Mouse (Mus musculus): ENCODE measurements around the gene Lrp1. TPM values are rescaled to one million over a fixed set of nuclear protein-coding genes. Genes with fewer than 3 reads are reported as not detected.

Gene Lrp1
- total RNA-seq, 4 experiments from 2014 or later: 212 to 271 (median 242) TPM

DNA sequence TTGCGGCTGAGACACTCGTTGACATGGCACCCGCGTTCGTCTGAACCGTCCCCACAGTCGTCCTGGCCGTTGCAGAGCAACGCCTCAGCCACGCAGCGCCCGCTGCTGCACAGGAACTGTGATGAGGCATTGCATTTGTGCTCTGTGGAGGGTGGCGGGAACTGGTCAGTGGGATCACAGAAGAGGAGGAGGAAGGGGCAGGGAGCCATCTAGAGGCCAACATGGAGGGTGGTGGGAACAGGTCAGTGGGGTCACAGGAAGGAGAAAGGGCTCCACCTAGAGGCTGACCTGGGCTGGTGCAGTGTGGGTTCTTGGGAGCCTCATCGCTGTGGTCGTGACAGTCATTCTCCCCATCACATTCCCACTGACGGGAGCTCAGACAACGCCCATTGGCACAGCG, 65.2 kb downstream of the Lrp1 start:
- no peak for DNase-seq

DNA sequence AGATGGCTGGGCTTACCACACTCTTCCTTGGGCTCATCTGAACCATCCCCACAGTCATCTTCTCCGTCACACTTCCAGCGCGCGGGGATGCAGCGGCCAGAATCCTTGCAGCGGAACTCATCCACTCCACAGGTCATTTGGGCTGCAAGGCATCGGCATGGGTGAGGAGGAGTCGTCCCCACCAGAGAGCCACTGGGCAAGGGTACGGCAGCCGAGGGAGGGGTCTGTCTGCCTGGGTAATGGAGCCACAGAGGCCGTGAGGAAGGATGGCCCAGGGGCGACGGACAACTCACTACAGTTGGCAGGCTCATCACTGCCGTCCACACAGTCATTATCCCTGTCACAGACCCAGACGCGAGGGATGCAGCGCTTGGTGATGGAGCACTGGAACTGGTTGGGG, 71.1 kb downstream of the Lrp1 start:
- DNase-seq: no peak

DNA sequence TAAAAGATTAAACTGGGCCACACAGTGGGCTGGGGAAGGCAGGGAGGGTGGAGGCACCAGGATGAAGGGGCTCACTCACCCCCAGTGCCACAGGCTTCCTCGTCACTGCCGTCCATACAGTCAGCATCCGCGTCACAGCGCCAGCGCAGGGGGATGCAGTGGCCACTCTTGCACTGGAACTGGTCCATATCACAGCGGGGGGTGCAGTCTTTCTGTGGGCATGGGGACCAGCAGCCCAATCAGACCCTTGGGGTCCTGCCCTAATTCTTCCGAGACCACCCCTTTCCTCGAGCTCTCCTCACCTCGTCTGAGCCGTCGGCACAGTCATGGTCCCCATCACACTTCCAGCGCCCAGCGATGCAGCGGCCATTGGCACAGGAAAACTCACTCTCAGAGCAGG, 72.7 kb downstream of the Lrp1 start:
- no peak for DNase-seq

DNA sequence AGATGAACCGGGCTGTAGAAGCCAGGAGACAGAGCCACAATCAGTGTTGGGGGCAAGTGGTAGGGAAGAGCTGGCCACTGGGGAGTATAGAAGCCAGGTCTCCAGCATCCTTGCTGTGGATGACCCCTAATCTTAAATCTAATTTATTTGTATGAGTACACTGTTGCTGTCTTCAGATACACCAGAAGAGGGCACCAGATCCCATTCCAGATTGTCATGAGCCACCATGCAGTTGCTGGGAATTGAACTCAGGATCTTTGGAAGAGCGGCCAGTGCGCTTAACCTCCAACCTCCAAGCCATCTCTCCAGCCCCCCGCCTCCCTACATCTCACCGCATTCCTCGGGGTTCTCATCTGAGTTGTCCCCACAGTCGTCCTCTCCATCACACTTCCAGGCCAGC, 74.4 kb downstream of the Lrp1 start:
- no peak for DNase-seq

DNA sequence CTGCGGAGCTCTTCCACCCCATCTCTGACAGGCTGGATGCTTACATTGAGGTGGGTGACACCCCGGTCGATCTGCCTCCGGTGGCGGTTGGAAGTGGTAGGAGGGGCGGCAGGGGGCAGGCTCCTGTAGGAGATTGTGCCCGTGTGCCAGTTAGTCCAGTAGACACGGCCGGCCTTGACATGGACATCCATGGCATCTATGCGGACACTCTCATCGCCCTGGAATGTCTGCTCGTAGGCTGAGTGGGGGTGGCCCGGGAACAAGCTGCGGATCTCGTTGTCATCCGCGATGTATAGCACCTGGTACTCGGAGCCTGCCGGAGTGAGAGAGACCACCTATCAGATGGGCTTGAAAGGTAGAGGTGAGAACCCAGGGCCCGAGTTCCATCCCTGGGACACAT, 76.6 kb downstream of the Lrp1 start:
- no peak for DNase-seq

DNA sequence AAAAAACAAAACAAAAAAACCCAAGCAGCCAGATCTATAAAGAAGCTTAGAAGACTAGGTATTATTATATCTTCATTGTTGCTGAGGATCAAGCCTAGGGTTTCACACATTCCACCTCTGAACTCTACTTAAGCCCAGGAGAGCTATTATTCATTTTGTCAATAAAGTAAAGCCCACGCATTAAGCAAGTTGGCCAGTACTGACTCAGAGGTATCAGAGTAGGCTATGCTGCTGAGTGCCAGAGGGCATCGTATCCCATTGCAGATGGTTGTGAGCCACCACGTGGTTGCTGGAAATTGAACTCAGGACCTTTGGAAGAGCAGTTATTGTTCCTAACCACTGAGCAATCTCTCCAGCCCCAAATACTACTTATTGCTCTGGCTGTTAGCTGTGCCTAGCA, 77.0 kb downstream of the Lrp1 start:
- DNase-seq: no peak

DNA sequence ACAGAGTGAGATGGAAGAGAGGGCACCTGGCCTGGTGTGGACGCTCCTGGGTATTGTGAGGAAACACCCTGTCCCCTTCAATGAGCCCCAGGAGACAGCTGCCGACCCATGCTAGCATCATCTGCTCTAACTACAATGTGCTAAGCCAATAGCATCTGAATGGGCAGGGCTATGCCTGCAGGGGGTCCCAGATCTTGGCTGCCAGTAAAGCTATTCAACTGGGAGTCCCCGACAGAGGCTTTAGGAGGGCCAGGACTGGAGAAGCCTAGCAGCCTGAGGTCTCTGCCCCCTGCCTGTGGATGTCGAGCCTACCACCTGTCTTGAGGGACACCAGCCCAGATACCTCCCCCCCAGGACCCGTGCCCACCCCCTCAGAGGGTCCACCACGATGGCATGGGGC, 78.2 kb downstream of the Lrp1 start:
- DNase-seq: no peak

DNA sequence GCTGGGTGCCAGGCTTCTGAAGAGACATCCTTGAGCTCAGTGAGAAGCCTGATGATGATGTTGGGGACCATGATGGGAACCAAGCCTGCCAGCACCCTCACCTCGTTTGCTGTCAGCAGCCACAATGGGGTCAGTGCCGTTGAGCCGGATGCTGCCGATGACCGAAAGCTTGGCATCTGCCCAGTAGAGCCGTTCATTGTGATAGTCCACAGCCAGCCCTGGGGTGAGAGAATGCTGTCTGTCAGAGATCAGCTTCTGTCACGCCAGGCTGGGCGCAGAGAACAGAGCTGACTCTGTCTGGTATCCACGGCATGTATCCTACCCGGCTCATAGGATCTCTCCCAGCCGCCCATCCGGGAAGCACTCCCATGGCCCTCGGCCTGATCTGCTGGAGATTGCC, 78.9 kb downstream of the Lrp1 start:
- DNase-seq: no peak

DNA sequence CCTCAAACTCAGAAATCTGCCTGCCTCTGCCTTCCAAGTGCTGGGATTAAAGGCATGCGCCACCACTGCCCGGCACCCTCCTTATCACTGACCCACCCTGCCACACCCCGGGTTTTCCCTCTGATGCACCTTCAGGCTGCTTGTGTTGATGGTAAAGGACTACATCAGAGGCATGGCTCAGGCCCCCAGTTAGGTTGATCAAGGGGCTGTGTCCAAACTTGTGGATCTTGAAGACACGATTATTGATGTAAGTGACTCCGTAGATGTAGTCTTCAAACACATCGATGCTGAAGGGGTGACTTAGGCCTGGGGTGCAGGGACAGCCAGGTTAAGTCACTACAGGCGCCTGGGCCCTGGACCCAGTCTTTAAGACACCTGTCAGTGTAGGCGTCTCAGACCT, 79.4 kb downstream of the Lrp1 start:
- no peak for DNase-seq

DNA sequence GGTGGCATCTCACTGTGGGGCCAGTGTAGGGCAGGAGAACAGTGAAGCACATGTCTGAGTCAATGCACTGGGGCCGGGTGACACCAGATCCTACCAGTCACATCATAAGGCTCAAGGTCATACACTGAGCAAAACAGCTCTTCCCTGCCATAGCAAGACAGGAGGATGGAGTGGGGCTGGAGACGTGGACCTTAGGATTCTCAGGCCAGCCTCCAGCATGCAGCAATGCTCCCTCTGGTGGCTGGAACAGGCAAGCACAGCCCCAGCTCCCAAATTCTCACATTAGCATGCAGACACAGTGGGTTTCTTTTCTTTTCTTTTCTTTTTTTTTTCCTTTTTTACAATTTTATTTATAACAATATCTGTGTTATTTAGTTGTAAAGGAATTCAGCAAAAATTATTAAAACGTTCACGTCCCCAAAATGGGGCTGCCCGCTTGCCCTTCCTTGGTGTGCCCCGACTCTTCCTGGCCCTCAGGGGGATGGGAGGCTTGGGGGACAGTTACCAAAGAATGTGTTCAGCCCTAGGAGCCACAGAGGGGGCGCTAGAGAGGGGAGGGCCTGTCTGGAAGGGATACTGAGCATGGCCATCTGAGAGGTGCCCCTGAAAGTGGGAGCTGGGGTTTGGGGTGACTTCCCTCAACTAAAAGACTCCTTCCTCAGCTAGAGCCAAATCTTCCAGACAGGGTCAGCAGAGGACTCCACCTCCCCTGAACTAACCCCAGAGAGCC, 82.9 kb downstream of the Lrp1 start:
- peak; percentile 57 for DNase-seq

DNA sequence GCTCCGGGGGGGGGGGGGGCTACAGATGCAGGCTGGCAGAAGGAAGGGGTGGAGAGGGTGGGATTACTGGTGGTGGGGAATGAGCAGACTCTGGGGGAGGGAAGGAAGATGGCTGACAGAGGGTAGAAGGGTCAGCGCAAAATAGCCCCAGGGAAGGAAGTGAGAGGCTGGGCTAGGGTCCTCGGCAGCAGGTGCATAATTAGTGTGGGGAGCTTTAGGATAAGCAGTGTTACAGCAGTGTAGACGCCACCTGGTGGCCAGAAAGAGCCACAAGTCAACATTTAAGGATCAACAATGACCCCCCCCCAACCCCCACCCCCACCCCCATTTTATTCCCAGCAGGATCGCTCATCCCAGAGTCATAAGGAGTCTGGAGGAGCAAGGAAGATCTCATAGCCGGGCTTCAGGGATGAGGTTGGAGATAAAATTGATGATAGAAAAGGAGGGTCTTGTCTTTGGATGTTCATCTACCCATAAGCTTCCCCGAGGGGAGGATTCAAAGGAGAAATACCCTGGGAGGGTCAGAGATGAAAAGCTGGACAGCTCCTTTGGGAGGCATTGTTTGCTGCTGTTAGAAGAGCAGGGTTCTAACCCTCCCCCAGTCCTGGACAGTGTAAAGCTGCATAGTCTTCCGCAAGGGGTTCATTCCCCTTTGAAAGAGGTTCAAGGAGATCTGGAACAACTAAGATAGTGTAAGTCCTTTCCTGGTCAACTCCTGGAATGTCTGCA, 84.2 kb downstream of the Lrp1 start:
- DNase-seq: no peak

DNA sequence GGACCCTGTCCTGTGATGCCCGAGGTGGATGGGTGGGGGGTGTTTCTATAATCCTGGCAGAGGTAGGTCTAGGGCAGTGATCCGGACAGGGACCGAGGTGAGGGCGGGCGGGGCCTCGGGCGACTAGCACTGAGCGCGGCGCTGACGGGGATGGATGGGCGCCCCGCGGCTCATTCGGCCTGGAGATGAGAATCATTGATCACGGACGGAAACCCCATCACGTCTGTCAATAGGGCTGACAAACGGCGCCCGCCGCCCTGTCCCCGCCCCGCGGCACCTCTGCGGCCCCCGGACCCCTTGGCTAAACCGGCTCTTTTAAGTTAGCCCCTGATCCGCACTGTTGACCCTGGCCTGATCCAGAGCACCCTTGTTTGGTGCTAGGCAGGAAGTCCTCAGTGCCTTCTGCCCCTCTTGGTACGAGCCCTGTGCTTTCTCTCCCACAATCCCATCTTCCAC, 86.0 kb downstream of the Lrp1 start:
- no peak for DNase-seq

DNA sequence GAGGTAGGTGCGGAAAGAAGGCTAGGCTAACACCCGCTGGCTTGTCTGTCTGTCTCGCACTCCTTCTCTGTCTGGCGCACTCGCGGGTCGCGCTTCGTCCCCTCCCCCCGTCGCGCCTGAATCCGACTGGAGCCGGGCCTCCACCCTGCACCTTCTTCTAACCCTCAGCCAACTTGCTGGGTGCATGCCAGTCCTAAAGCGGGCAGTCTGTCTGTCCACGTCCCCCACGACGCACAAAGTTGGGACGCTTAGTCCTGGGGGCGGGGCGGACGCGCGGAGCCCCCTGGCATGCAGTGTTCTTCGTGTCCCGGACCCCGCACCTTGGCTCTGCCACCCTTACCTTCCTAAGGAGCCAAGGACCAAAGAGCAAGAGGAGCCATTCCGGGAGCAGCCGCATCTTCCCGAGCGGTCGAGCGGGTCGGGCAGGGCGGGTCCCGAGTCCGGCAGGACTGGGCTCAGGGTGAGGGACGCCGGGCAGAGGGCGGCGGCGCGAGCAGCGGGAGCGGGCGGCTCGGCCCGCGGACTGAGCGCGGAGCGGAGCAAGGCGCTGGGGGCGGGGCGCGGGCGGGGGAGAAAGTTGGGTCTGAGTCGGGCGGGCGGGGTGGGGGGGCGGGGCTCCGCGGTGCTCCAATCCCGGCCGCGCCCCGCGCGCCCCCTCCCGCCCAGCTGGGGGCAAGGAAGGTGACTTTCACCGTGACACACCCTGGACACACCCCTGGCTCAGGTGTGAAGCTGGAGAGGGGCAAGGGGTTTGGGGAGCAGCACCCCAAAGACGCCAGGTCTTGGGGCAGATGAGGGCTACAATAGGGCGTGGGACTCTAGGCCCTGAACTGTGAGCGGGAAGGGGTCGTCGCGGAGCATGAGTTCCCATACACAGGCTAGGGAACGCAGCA, 86.7 kb downstream of the Lrp1 start, which contains the start of gene Nxph4:
TSS of gene Nxph4 (minus strand) at position 524 of the 893 bp plus-strand sequence.
- no peak for DNase-seq

DNA sequence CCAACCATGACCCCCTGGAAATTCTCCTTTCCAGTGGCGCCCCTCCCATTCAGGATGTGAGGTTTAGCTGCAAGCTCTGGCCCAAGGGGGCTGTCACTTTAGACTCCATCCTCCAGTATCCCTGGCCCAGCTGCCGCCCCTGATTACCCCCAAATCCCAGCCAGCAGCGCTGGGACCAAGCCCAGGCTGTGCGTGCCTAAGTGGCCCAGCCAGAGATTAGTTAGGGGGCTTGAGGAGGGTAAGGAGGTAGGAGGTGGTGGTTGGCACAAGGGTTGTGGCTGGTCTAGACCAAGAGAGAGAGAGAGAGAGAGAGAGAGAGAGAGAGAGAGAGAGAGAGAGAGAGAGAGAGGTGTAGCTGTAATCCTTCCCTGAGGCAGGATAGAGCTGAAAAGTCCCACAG, 89.4 kb downstream of the Lrp1 start:
- DNase-seq: no peak

DNA sequence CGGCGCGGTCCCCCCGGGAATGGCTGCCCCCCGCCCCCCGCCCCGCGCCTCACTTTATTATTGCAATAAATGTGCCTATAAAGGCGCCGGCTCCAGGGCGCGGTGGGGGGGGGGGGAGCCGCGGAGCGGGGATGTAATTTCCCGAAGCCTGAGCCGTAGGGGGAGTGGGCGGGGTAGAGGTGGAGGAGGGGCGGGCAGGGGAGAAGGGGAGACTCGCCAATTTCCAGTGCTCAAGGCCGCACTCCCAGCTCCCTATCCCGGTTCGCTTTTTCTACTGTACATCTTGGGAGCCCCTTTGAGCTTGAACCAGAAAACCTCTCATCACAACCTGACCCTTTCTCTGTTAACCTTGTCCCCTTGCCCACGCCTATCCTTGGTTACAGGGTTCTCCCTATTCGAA, 90.0 kb downstream of the Lrp1 start:
- DNase-seq: no peak

DNA sequence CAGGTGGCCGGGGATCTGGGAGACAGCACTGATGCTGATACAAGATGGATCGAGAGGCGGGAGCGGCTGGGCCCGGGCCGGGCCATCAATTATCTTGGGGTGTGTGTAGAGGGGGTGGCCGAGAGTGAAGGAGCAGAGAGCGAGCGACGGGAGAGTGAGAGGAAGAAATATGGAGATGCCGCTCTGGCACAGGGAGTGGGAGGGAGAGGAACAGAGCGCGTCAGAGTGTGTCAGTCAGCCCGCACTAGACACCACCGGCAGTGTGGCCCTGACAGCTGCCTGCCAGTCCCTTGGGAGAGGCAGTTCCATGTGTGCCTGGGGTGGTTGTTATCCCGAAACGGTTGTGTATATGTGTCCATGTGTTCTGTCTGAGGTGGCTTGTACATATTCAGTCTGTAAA, 93.5 kb downstream of the Lrp1 start:
- no peak for DNase-seq

DNA sequence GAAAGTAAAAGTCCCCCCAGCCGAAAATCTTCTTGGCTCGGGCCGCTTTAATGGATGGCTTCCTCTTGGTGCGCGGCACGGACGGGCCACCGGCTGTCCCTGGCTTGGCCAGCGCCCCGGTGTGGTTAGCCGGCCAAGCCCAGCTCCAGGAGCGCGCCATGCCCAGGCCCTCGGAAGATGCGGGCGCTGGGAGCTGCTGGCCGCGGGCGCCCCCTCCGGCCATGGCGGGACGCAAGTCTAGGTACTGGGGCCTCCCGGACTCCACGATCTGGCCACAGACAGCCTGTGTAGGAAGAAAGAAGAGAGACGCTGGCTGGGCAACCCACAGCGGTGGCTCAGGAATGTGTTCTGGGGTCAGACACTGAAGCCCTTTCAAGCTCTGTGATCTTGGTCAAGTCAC, 94.3 kb downstream of the Lrp1 start:
- no peak for DNase-seq

DNA sequence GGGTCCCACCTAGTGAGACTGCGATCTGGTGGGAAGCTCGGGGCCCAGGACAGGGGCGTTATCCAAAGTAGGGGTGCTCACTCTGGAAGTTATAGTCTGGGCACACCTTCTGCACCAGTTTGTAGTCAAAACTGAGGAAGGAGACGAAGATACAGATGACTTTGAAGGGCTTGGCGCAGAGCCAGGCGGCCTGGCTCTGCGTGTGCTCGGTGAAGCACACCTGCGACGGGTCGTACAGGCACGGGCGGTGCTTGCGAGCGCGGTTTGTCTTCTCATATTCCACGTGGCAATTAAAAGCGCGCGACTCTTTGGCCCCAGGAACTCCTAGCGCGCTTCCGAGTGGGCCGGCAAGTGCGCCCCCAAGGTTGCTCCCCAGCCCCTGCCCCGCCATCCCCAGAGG, 94.9 kb downstream of the Lrp1 start:
- DNase-seq: no peak

DNA sequence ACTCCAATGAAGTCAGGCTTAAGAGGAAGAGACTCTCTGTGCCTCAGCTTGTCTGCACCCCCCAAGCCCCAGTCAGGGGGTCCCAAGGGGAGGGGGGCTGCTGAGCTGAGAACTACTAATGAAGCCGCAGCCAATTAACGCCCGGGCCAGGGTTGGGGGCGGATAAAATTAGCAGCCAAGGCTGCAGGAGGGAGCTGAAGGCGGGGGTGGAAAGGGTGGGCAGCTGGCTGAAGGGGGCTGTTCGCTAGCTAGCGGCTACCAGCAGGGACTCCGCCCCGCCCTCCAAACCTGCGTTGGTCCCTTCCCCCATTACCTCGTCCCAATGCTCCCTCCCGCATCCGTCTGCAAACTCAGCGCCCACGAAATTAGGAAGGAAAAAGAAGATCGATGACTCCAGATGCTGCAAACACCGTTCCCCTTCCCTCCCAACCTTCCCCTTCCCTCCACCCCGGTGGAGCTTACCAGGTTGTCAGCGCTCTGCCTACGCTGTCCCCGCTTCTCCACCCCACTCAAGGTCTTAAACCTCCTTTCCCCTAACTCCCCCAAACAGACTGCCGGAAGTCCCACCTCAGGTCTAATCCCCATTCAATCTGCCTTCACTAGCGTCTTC, 96.2 kb downstream of the Lrp1 start:
- DNase-seq: no peak

DNA sequence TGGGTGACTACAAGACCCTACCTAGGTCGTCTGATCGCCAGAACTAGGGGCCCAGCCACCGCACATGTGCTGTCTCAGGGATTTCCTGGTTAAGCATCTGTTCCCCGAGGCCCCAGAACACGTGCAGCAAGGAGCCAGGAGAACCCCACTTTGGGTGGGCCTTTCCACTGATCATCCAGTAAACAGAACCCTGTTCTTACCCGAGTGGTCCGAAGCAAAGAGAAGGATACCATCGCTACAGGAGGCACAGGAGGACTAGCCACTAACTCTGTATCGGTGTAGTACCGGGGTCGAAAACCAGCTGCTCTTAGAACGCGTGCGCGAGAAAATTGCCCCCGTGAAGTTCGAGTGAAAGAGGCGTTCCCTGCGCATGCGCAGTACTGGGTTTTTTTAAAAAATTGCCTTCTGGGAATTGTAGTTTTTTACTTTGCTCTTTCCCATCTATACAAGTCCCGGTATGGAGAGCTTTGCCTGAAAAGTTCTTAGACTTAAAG, 98.8 kb downstream of the Lrp1 start, which contains the start of gene Shmt2:
TSS of gene Shmt2 (minus strand) at position 357 of the 494 bp plus-strand sequence.
- DNase-seq: peak; percentile 71

DNA sequence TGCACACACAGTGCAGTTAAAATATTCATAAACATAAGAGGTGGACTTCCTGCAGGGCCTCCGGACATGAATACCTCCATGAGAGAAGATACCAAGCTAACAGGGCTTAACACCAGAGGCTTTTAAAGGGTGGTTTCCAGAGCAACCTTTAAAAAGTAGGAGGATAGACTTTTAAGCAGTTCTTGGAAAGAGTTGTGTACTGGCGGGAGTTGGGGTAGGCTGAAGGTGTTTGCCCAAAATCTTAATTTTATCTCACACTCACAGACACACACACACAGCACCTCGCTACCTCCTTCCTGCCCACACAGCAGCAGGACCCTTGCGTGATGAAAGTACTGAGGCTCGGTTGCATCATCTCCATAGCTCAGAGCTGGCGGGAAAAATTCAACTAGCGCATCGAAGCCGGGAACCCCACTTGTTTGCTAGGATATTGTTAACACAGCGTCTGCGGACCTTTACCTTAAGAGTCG, 99.3 kb downstream of the Lrp1 start:
- DNase-seq: no peak

DNA sequence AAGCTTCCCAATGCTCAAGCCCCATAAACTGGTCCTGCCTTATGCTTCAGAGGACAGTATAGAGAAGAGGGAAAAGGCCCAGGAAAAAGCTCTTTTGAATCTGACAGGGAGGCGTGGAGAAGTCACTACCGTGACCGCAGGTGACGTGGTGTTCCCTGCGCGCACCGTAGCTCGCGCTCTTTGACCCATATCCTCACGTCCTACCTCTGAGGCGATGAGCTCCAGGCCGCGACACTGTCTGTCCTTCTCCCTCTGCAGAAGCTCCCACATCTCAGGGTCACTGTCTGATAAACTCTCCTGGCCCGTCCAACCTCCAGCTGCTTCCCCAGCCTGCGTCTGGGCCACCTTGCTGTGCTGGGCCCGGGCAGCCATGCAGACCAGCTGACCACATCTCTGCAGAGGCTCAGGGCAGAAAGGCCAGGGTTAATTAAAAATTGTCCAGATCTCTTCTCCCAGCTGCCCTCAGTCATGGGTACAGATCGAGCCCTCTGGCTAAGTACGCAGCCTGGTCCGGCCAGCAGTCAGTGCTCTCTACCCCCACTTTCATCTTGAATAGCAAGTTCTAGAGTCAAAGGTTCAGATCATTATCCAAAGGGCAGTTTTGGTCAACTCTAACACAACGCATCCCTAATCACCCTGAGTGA, 100.1 kb downstream of the Lrp1 start:
- DNase-seq: no peak
